Mouse (Mus musculus) neural tube, embryonic 14.5 days (tissue): ENCODE data around the gene Dmrtb1. TPM values are rescaled to one million over a fixed set of nuclear protein-coding genes. Genes with fewer than 3 reads are reported as not detected.

Source experiments
- ATAC-seq: fragments of 200-750 bp; cut with Nextera tagmentation; 2 replicates; pipeline ENCODE4 v1.8.0; 2017; ENCODE audit warnings: low read depth, mild to moderate bottlenecking, moderate TSS enrichment, moderate library complexity
- H3K27ac ChIP-seq: fragments of 300-500 bp; sonication (generic); 2 replicates; pipeline ENCODE4 v1.5.1; 2014; ENCODE audit warnings: low read depth, mild to moderate bottlenecking, control low read depth, low read length, moderate library complexity, mixed read lengths
- H3K27me3 ChIP-seq: fragments of 300-500 bp; sonication (generic); 2 replicates; pipeline ENCODE4 v1.6.1; 2014; ENCODE audit warnings: low read length; ENCODE audit not compliant: control insufficient read depth, insufficient read depth
- H3K36me3 ChIP-seq: fragments of 300-500 bp; sonication (generic); 2 replicates; pipeline ENCODE4 v1.6.1; 2014; ENCODE audit warnings: low read length, mixed read lengths; ENCODE audit not compliant: control insufficient read depth, insufficient read depth
- H3K4me1 ChIP-seq: fragments of 300-500 bp; sonication (generic); 2 replicates; pipeline ENCODE4 v1.6.1; 2014; ENCODE audit warnings: low read length; ENCODE audit not compliant: control insufficient read depth, insufficient read depth
- H3K4me2 ChIP-seq: fragments of 300-500 bp; sonication (generic); 2 replicates; pipeline ENCODE4 v1.6.1; 2014; ENCODE audit warnings: mild to moderate bottlenecking, low read depth, low read length, control low read depth
- H3K4me3 ChIP-seq: fragments of 300-500 bp; sonication (generic); 2 replicates; pipeline ENCODE4 v1.5.1; 2014; ENCODE audit warnings: low read depth, low read length, control low read depth, mixed read lengths
- H3K9ac ChIP-seq: fragments of 300-500 bp; sonication (generic); replicated peaks from 2 replicates; pipeline ENCODE4 v1.6.1; 2014; ENCODE audit warnings: low read depth, mild to moderate bottlenecking, control low read depth, low read length, mixed read lengths
- H3K9me3 ChIP-seq: fragments of 300-500 bp; sonication (generic); 2 replicates; pipeline ENCODE4 v1.6.1; 2016; ENCODE audit warnings: low read length; ENCODE audit not compliant: control insufficient read depth
- WGBS: fragments of 180-500 bp; shearing (Covaris S2); extraction: QIAGEN DNeasy Blood & Tissue Kit; methylation state at CpG from one replicate; pipeline ENCODE4 v1.1.7; 2014; 5-methylcytosine and 5-hydroxymethylcytosine counted together
- polyA plus RNA-seq: library from polyadenylated mRNA; unstranded; fragments of >200 nt; fragmentation: Nextera tagmentation; extraction: Ambion mirVana; gene quantifications from 2 replicates; pipeline ENCODE4 v1.2.1, GENCODE M21; 2014

The Dmrtb1 gene
- polyA plus RNA-seq: 4.5 and 8.1 TPM in 2 replicates

DNA sequence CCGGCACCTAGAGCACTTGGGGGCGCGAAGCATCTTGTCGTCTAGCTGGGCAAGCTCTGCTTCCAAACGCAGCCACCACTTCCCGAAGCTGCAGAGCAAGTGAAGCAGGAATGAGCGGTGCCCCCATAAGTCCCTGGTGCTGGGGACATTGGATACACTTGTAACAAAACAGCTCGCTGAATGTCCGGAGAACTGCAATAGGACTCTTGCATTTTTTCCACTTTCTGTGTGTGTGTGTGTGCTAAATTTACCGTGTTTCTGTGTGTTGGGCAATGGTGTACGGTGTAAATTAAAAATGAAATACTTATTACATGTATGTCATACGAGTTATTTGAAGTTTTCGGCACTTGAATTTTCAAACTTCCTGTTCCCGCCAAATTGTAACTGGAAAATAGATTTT is at the start of gene Dmrtb1:
Gene Dmrtb1 (minus strand): TSS at position 101 of the 400 bp plus-strand sequence.
- Histone ChIP-seq H3K36me3 (no peaks in the 10 kb centered on the region), H3K4me1 (peaks cover 17% of the 10 kb centered on the region), H3K9me3 (no peaks in the 10 kb centered on the region), H3K4me2 (no peak within 1 kb of the TSS), H3K9ac (no peak within 1 kb of the TSS), H3K27ac (no peak within 1 kb of the TSS), H3K4me3 (no peak within 1 kb of the TSS), H3K27me3 (no peaks in the 10 kb centered on the region)
- ATAC-seq: no peak
- 94% methylated on average over 14 of the region's 14 CpGs for WGBS

DNA sequence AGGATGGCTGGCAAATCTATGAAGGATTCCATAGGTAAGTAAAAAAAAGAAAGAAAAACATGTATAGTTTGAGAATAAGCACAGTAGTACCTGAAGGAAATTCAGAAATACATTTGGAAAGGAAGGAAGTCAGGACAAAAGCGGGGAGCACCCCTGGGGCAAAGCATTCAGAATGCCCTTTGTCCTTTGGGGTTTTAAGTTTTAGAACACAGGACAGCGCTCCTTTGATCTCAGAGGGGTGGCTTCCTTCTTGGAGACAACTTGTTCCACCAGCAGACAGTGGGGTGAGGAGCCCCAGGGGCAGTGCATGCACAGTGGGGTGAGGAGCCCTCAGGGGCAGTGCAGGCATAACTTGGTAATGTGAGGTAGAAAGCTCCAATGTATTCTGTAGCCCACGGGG is 49.6 kb upstream of the Dmrtb1 start:
- WGBS: 14% methylated on average over 3 of the region's 3 CpGs
- Histone ChIP-seq H3K27me3 (no peaks in the 10 kb centered on the region), H3K9me3 (no peaks in the 10 kb centered on the region)

DNA sequence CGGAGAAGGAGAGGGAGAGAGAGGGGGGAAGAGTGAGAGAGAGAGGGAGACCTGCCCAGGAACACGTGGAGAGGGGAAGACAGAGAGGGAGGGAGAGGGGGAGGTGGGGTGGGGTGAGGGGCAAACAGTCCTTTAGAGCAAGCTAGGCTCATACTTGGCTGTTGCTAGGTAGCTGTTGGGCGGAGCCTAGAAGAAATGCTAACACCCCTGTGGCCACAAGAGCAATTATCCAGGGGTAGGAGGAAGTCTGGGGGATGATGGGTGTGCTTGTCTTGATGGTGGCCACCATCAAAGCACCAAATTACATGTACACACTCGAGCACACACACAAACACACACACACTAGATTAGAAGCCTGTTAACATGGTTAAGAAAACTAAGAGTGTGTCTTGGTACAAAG is 48.6 kb upstream of the Dmrtb1 start:
- H3K9me3 ChIP-seq: no peaks in the 10 kb centered on the region
- no peak overlapping the region for H3K9ac ChIP-seq
- H3K4me1 ChIP-seq: 0 out of 2 replicates have a peak, but pooled peaks cover 4% of the 10 kb centered on the region
- no peaks in the 10 kb centered on the region for H3K27me3 ChIP-seq
- H3K36me3 ChIP-seq: no peaks in the 10 kb centered on the region
- WGBS: 22% methylated on average over 4 of the region's 4 CpGs
- H3K4me3 ChIP-seq: no peak overlapping the region
- no peak overlapping the region for H3K4me2 ChIP-seq
- no peak for ATAC-seq
- H3K27ac ChIP-seq: no peak overlapping the region

More for the DNA sequence above, 49.6 kb upstream of the Dmrtb1 start:
- H3K27ac ChIP-seq: no peak overlapping the region
- ATAC-seq: no peak
- H3K4me1 ChIP-seq: 0 out of 2 replicates have a peak, but pooled peaks cover 4% of the 10 kb centered on the region
- H3K36me3 ChIP-seq: no peaks in the 10 kb centered on the region
- H3K4me2 ChIP-seq: no peak overlapping the region
- H3K9ac ChIP-seq: no peak overlapping the region
- no peak overlapping the region for H3K4me3 ChIP-seq

DNA sequence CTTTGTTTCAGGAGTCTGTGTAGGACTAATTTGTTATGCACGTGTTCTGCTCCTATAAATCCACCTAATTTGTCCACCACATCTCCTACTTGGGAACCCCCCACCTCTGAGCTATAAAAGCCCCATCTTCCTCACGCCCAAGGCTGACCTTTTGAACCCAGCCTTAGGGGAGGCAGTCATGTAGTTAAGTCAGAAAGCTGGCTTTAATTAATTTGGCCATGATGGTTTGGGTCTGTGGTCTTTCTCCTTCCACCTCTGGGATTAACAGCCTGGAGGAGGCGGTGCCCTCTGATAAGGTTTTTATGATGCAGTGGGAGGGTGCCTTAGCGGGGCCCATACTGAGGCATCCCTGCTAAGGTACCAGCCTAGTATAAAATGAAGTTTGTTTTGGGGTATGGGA is 48.2 kb upstream of the Dmrtb1 start:
- no peaks in the 10 kb centered on the region for H3K36me3 ChIP-seq
- no peak overlapping the region for H3K27ac ChIP-seq
- no peaks in the 10 kb centered on the region for H3K9me3 ChIP-seq
- H3K4me3 ChIP-seq: no peak overlapping the region
- H3K4me1 ChIP-seq: 0 out of 2 replicates have a peak, but pooled peaks cover 4% of the 10 kb centered on the region
- WGBS: 13% methylated on average over 4 of the region's 4 CpGs
- no peak overlapping the region for H3K9ac ChIP-seq
- H3K27me3 ChIP-seq: no peaks in the 10 kb centered on the region
- ATAC-seq: no peak
- H3K4me2 ChIP-seq: no peak overlapping the region

DNA sequence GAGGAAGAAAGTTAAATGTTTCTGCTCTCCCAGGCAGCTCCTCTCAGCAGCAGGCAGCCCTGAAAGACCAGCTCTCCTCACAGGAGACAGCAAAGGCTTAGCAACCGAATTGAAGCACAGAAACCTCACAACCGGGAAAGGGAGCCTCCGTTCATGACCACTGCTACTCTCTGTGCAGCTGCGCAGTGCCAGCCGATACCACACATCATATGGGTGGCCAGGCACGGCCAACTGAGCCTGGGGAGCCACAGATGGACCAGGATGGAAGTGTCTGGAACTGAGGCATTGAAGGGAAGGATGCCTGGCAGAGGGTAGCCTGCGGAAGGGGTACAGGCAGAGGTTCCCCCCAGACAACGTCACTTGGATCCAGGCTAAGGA is 47.0 kb upstream of the Dmrtb1 start:
- no peak overlapping the region for H3K4me3 ChIP-seq
- no peak overlapping the region for H3K4me2 ChIP-seq
- no peak for ATAC-seq
- H3K9ac ChIP-seq: no peak overlapping the region; the same call in 1 of the 2 replicates
- H3K36me3 ChIP-seq: no peaks in the 10 kb centered on the region
- no peak overlapping the region for H3K27ac ChIP-seq
- H3K4me1 ChIP-seq: 0 out of 2 replicates have a peak, but pooled peaks cover 4% of the 10 kb centered on the region
- H3K27me3 ChIP-seq: no peaks in the 10 kb centered on the region
- 51% methylated on average over 8 of the region's 8 CpGs for WGBS
- H3K9me3 ChIP-seq: no peaks in the 10 kb centered on the region

DNA sequence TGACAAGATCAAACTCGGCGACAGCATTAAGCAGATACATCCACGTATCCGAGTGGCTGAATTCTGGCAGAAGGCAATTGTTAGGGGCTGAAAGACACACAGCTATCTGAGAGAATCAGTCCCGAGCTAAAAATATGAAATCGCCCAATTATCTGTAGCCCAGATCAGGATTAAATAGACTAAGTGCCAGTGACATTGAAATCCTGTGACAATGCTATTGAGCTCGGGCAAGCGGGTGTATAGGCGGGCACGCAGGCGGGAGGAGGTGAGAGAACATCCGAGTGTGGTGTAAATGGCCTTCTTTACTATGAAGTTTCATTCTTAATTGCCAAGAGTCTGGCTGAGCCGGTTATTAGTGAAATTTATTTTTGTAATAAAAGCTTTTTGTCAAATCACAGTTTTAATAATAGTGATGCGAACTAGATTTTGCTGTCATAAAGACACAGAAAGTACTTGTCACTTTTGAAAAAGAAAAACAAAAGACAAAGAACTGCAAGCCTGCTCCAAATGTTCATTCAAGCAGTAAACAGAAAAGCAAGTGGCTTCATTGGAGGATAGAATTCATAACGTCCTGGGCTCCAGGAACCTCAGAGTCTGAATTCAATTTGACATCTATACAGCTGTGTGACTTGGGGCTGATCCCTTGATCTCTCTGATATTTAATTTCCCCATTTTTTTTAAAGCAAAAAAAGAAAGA is 46.5 kb upstream of the Dmrtb1 start:
- Histone ChIP-seq H3K4me3 (no peak overlapping the region), H3K27ac (no peak overlapping the region), H3K36me3 (no peaks in the 10 kb centered on the region), H3K4me2 (no peak overlapping the region), H3K9ac (no peak overlapping the region; the same call in 1 of the 2 replicates), H3K9me3 (no peaks in the 10 kb centered on the region), H3K27me3 (no peaks in the 10 kb centered on the region), H3K4me1 (0 out of 2 replicates have a peak, but pooled peaks cover 4% of the 10 kb centered on the region)
- ATAC-seq: no peak
- 80% methylated on average over 15 of the region's 15 CpGs for WGBS

DNA sequence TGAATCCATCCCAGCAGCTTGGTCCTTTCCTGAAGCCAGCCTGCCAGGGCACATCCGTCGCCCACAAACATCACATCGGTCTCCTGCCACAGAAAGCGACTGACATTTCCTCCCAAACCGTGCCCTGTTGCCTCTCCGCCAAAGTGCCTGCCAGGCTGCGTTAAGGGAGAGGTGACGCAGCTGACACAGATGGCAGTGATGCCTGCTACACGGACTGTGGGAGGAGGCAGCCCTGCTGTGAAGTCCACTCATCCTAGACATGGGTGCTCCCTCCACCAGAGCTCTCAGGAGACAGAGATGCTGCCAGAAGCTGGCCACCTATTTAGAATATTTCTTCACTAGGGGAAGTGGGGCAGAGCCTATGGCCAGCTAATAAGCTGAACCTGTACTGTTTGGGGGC is 41.4 kb upstream of the Dmrtb1 start:
- Histone ChIP-seq H3K9me3 (no peaks in the 10 kb centered on the region), H3K36me3 (no peaks in the 10 kb centered on the region), H3K27ac (no peak overlapping the region), H3K4me2 (no peak overlapping the region), H3K27me3 (no peaks in the 10 kb centered on the region), H3K9ac (no peak overlapping the region), H3K4me3 (no peak overlapping the region), H3K4me1 (no peaks in the 10 kb centered on the region)
- no peak for ATAC-seq
- 79% methylated on average over 9 of the region's 9 CpGs for WGBS

DNA sequence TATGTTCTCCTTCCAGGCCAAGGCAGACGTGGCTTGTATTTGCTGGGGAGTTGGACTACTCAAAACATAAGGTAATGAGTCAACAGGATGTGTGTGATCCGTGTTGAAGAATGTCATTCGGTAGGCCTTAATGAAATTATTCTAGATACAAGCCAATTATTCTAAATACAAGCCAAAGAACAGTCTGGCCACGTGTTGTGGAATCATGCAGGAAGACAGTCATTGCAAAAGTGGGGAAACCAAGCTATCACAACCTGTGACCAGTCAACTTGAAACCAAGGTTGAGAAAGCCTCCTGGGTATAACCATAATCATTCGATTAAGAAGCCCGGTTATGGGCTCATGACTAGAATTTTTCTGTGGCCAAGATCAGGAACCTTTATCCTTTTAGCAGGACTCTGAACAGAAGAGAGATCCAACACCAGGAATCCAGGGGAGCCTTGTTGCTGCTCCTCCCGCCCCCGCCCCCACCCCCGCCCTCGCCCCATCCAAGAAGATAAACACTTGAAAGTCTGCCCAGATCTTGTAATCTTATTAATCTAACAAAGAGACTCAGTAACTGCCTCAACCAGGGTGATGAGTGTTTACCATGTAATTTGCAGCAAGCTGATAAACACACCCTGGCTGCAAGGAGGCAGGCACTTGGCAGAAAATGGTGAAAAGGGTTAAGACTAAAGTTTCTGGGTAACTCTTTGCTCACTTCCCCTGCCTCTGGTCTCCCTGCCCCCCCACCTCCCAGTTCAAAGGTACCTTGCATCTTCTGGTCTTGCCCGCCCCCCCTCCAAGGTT is 36.2 kb upstream of the Dmrtb1 start:
- H3K27me3 ChIP-seq: no peaks in the 10 kb centered on the region
- no peaks in the 10 kb centered on the region for H3K9me3 ChIP-seq
- no peaks in the 10 kb centered on the region for H3K36me3 ChIP-seq
- H3K27ac ChIP-seq: no peak overlapping the region
- no peak overlapping the region for H3K4me2 ChIP-seq
- H3K4me3 ChIP-seq: no peak overlapping the region
- H3K9ac ChIP-seq: no peak overlapping the region
- H3K4me1 ChIP-seq: peaks cover 23% of the 10 kb centered on the region; the same call in 1 of the 2 replicates
- WGBS: 88% methylated on average over 11 of the region's 11 CpGs
- no peak for ATAC-seq

DNA sequence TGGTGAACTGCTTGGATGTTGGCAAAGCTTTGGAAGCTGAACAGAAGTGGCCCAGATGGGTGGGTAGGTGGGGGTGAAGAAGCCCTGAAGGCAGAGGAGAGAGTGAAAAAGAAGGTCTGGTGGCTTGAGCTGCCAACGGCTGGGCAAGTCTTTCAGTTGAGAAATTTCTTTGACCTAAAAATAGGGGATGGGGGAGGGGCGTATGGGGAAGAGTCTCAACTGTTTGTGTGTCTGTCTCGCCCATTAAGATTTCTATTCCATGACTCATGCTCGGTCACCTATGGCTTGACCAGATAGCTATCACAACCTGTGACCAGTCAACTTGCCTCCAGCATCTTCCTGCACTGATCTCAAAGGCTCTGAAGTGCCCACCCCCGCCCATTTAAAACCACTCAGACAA is 35.1 kb upstream of the Dmrtb1 start:
- Histone ChIP-seq H3K4me3 (no peak overlapping the region), H3K9ac (no peak overlapping the region), H3K36me3 (no peaks in the 10 kb centered on the region), H3K27ac (no peak overlapping the region), H3K9me3 (no peaks in the 10 kb centered on the region), H3K4me2 (no peak overlapping the region), H3K27me3 (no peaks in the 10 kb centered on the region), H3K4me1 (peaks cover 23% of the 10 kb centered on the region; the same call in 1 of the 2 replicates)
- ATAC-seq: no peak
- 75% methylated on average over 5 of the region's 5 CpGs for WGBS
